Mouse (Mus musculus): Measurements from ENCODE around the gene Lsamp.

- TF ChIP-seq POLR2AphosphoS2 (IDR thresholded peaks at IDR 0.05; ENCODE audit: insufficient read length, low read depth): no peak
- no peak for TF ChIP-seq POLR2A (IDR thresholded peaks at IDR 0.05; ENCODE audit: insufficient read length, low read depth)
- no peak for TF ChIP-seq MYOG (IDR thresholded peaks at IDR 0.05; ENCODE audit: control insufficient read depth in 1 of 3, insufficient read depth in 1 of 3, insufficient read length in 2 of 3, low read depth in 2 of 3)
- no peak for TF ChIP-seq MAX (IDR thresholded peaks at IDR 0.05; ENCODE audit: low read depth)
- TF ChIP-seq MYOD1 (IDR thresholded peaks at IDR 0.05; ENCODE audit: control insufficient read depth in 1 of 3, insufficient read length in 2 of 3, low read depth in 2 of 3): no peak
- TF ChIP-seq USF1 (IDR thresholded peaks at IDR 0.05; ENCODE audit: low read depth): no peak
- no peak for TF ChIP-seq SRF (IDR thresholded peaks at IDR 0.05; ENCODE audit: control insufficient read depth, insufficient read length, low read depth)
- TF ChIP-seq TCF12 (IDR thresholded peaks at IDR 0.05; ENCODE audit: insufficient read depth, poor library complexity, severe bottlenecking): no peak
- TF ChIP-seq CEBPB (IDR thresholded peaks at IDR 0.05; ENCODE audit: insufficient read depth, poor library complexity, severe bottlenecking): no peak
- TF ChIP-seq TCF3 (IDR thresholded peaks at IDR 0.05; ENCODE audit: insufficient read length, low read depth): no peak
- TF ChIP-seq E2F4 (IDR thresholded peaks at IDR 0.05; ENCODE audit: insufficient read depth): no peak
Measured at GRCm38 (mm10) chr16:41365138-41365537, 1381.0 kb downstream of the Lsamp start.
